Mouse (Mus musculus): ENCODE measurements around the gene Trp53i13. TPM values are rescaled to one million over a fixed set of nuclear protein-coding genes. Genes with fewer than 3 reads are reported as not detected.

Gene Trp53i13
- total and polyA plus RNA-seq, 3 experiments, result 8.3 to 14.2 (median 9.8) TPM

DNA sequence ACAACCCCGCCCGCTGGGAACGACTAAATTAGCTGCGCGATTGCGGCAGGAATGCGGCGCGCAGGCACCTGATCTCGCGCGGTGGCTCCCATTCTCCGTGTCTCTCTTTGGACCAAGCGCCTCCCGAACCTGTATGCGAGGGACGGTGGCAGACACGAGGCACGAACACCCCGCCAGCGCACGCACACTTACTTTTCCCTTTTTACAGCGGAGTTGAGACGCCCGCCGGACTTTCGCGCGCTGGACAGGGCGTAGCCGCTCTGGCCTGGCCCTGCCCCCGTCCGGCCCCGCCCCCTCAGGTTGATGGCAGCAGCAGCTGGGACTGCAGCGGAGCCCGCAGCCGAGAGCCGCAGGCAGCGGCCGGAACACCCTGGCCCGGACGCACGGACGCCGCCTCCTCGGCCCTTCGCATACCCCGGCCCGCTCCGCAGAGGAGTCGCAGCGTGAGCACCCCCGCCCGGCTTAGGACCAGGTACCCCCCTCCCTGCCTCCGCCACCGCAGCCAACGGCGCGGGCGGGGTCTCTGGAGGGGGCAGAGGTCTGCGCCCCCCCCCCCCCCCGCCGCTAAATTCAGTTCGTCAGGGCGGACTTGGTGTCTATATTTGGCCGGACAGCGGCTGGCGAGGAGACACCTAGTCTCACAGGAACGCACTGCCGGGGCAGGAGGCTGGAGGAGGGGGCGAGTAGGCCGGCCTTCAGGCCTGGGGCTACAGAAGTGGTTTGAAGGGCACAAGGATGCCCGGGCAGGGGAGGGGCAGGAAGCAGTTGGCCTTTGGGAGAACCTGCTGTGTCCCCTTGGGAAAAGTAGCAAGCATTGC, 53.3 kb downstream of the Trp53i13 start, which contains the start of gene Coro6:
Gene Coro6 (plus strand): TSS at position 129 of the 818 bp plus-strand sequence.
- Histone ChIP-seq H3K27ac (peak within 1 kb of the TSS; percentile 98), H3K27me3 (ENCODE audit: control insufficient read depth, insufficient read depth, low read length) (no peaks in the 10 kb centered on the region), H3K79me2 (replicated peaks; ENCODE audit: control insufficient read depth, insufficient read depth, low read length) (no peaks in the 10 kb centered on the region), H3K4me1 (ENCODE audit: control insufficient read depth, insufficient read depth, low read length) (peaks cover 16% of the 10 kb centered on the region), H3K36me3 (ENCODE audit: control insufficient read depth, insufficient read depth, low read length) (peaks cover 12% of the 10 kb centered on the region; the same call in 1 of the 2 replicates), H3K4me3 (peak within 1 kb of the TSS; percentile 75), H3K9ac (ENCODE audit: low read depth, low read length) (peak within 1 kb of the TSS; percentile 97)
- DNase-seq, result peak; percentile 90 to 92
- intact Hi-C loops (cut with DNase I), result loop anchor here (2.0 to 10.0 kb wide), 3 partner anchors 14 to 368 kb away; partner anchors contain the start of gene Ssh2
- 1% methylated on average over 73 of the region's 73 CpGs for WGBS
- TF ChIP-seq CTCF (IDR thresholded peaks at IDR 0.05) (peak; percentile 44), POLR2A (IDR thresholded peaks at IDR 0.05; ENCODE audit: insufficient read depth, low read depth, low read length) (peak; percentile 60), EP300 (IDR thresholded peaks at IDR 0.05; ENCODE audit: insufficient read depth, low read depth, low read length) (peak; percentile 17; the same call in 1 of the 2 replicates)

DNA sequence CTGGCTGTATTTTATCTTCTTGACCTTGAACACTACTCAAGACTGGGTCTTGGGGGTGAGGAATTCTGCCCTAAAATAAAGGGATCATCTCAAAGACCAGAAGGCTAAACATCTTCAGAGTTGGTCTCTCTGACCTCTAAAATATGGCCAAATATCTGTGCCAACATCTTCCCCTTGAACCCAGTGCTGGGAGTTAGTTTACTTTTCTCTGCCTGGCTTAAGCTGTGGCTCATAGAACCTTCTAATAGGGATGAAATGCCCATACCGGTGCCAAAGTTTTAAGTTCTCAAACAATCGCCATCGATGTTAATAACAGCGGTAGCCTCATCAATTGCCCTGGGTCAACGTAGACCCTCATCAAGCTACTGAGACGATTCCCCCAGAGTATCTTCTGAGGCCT, 53.9 kb downstream of the Trp53i13 start:
- H3K4me1 ChIP-seq (ENCODE audit: control insufficient read depth, insufficient read depth, low read length), result peaks cover 16% of the 10 kb centered on the region
- no peak for DNase-seq
- H3K79me2 ChIP-seq (replicated peaks; ENCODE audit: control insufficient read depth, insufficient read depth, low read length), result no peaks in the 10 kb centered on the region
- intact Hi-C loops (cut with DNase I), result loop anchor here (2.0 to 10.0 kb wide), 3 partner anchors 13 to 367 kb away; partner anchors contain the start of gene Ssh2
- H3K4me3 ChIP-seq, result peak overlapping the region; percentile 75
- peaks cover 18% of the 10 kb centered on the region for H3K36me3 ChIP-seq (ENCODE audit: control insufficient read depth, insufficient read depth, low read length)
- H3K9ac ChIP-seq (ENCODE audit: low read depth, low read length), result peak overlapping the region; percentile 97
- WGBS, result 5% methylated on average over 6 of the region's 6 CpGs
- H3K27ac ChIP-seq, result peak overlapping the region; percentile 98
- TF ChIP-seq POLR2A (IDR thresholded peaks at IDR 0.05; ENCODE audit: insufficient read depth, low read depth, low read length) (no peak), CTCF (IDR thresholded peaks at IDR 0.05) (no peak), EP300 (IDR thresholded peaks at IDR 0.05; ENCODE audit: insufficient read depth, low read depth, low read length) (no peak)
- H3K27me3 ChIP-seq (ENCODE audit: control insufficient read depth, insufficient read depth, low read length), result no peaks in the 10 kb centered on the region

Other genes starting within 250 kb of the Trp53i13 start
- gene Coro6, start 53.6 kb downstream of the Trp53i13 start, total RNA-seq (2021), result 100 to 1,000 TPM; 207 to 213 TPM
- gene Coro6, start 53.6 kb downstream of the Trp53i13 start, polyA plus RNA-seq (2012; rRNA removed), result 482 and 483 TPM in 2 replicates
- 10 to 100 TPM in 1 of 2 experiments, 1 to 10 TPM in 1; 9.2 to 10.6 TPM for gene Ankrd13b, start 26.3 kb downstream of the Trp53i13 start, total RNA-seq (2021)
- gene Ankrd13b, start 26.3 kb downstream of the Trp53i13 start, polyA plus RNA-seq (2012; rRNA removed), result 19.4 and 20.3 TPM in 2 replicates
- gene Git1, start 22.4 kb downstream of the Trp53i13 start, total RNA-seq (2021), result 10 to 100 TPM; 53.3 to 59.4 TPM
- 52.3 and 54.0 TPM in 2 replicates for gene Git1, start 22.4 kb downstream of the Trp53i13 start, polyA plus RNA-seq (2012; rRNA removed)
- gene Abhd15, start 859 bp downstream of the Trp53i13 start, total RNA-seq (2021), result 1 to 10 TPM; 2.4 to 2.9 TPM
- gene Abhd15, start 859 bp downstream of the Trp53i13 start, polyA plus RNA-seq (2012; rRNA removed), result 1.4 and 2.0 TPM in 2 replicates
- gene Gm10392, start 3.2 kb upstream of the Trp53i13 start, total RNA-seq (2021), result not detected
- gene Gm10392, start 3.2 kb upstream of the Trp53i13 start, polyA plus RNA-seq (2012; rRNA removed), result 0.06 TPM in 1 of 2 replicates, not detected in the other
- 10 to 100 TPM; 50.9 to 56.8 TPM for gene Taok1, start 91.8 kb upstream of the Trp53i13 start, total RNA-seq (2021)
- 7.8 and 18.2 TPM in 2 replicates for gene Taok1, start 91.8 kb upstream of the Trp53i13 start, polyA plus RNA-seq (2012; rRNA removed)
- 10 to 100 TPM; 44.8 to 47.6 TPM for gene Nufip2, start 170.2 kb upstream of the Trp53i13 start, total RNA-seq (2021)
- 11.4 and 14.7 TPM in 2 replicates for gene Nufip2, start 170.2 kb upstream of the Trp53i13 start, polyA plus RNA-seq (2012; rRNA removed)
- not detected for gene Cryba1, start 209.3 kb upstream of the Trp53i13 start, total RNA-seq (2021)
- not detected in 2 replicates for gene Cryba1, start 209.3 kb upstream of the Trp53i13 start, polyA plus RNA-seq (2012; rRNA removed)
- 100 to 1,000 TPM; 240 to 274 TPM for gene Myo18a, start 247.3 kb upstream of the Trp53i13 start, total RNA-seq (2021)
- 98.6 and 107 TPM in 2 replicates for gene Myo18a, start 247.3 kb upstream of the Trp53i13 start, polyA plus RNA-seq (2012; rRNA removed)

Measured in heart, adult 2 months (tissue).